Mouse (Mus musculus) T-helper 17 cell (primary cell): ENCODE measurements around the gene Actr3.
"Not testable (repeated sequence)": the region's sequence is repeated elsewhere in the genome, so short reads cannot be mapped to it uniquely, and the experiment has no call there.

ENCODE experiments used
- in situ Hi-C, 2 experiments: fragments of 300-600 bp; cut with MboI, MseI; formaldehyde crosslinking; loops; 1 replicate in 1 of 2; 2 replicates in 1 of 2; pipeline ENCODE4 v1.15.1; 2025; ENCODE audit warnings: high pct_unique_total_duplicates in 2 of 2

The Actr3 gene

GRCm38 (mm10) chr1:125439556-125439955, 4.0 kb upstream of the Actr3 start:
- in situ Hi-C loops: loop anchor here in 1 of 2 experiments (5.0 to 25.0 kb wide), 2 partner anchors 123 to 1773 kb away; partner anchors contain the start of genes Mgat5 and Slc35f5

DNA sequence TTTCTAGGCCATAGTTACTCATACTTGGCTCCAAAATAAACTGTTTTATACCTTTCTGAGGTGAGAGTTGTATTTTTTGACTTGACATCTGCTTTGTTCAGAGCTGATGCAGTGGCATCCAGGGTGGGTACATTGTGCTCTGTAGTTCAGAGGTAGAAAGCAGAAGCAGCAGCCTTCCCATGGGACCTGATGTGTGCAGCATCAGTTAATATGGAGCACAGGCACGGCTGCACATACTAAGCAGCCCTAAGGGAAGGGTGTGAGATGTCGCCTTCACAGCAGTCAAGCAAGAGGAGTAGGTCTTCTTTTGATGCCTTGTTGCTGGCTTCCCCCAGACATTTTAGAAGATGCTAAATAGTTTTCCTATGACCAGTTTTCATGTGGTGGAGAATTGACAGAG, 3.3 kb upstream of the Actr3 start:
- in situ Hi-C loops: loop anchor here in 1 of 2 experiments (5.0 to 25.0 kb wide), 2 partner anchors 123 to 1773 kb away; partner anchors contain the start of genes Mgat5 and Slc35f5

DNA sequence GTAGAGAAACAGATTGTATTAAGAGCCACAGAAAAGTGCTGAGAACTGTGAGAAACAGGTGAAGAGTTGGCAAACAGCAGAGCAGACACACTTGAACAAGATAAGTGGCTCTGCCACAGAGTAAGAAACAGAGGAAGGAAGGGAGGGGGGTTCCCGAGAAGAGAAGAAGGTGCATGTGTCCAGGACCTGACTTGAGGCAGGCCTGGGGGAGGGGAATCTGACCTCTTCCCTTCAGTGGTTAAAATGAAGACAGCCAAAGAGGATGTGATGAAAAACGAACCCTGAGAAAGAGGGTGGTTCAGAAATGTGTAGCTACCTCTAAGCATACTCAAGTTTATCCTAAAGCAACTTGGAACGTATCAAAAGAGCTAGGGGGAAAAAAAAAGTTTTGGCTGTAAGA, 2.4 kb upstream of the Actr3 start:
- in situ Hi-C loops: loop anchor here in 1 of 2 experiments (5.0 to 25.0 kb wide), 2 partner anchors 124 to 1774 kb away; partner anchors contain the start of genes Mgat5 and Slc35f5

- in situ Hi-C loops: loop anchor here in 1 of 2 experiments (5.0 to 25.0 kb wide), 2 partner anchors 125 to 1775 kb away; partner anchors contain the start of genes Mgat5 and Slc35f5
These were observed 1.6 kb upstream of the Actr3 start for GRCm38 (mm10) chr1:125437161-125437560.

- in situ Hi-C loops: loop anchor here in 1 of 2 experiments (5.0 to 25.0 kb wide), 2 partner anchors 127 to 1777 kb away; partner anchors contain the start of genes Mgat5 and Slc35f5
These were observed 534 bp downstream of the Actr3 start for GRCm38 (mm10) chr1:125435018-125435368.

DNA sequence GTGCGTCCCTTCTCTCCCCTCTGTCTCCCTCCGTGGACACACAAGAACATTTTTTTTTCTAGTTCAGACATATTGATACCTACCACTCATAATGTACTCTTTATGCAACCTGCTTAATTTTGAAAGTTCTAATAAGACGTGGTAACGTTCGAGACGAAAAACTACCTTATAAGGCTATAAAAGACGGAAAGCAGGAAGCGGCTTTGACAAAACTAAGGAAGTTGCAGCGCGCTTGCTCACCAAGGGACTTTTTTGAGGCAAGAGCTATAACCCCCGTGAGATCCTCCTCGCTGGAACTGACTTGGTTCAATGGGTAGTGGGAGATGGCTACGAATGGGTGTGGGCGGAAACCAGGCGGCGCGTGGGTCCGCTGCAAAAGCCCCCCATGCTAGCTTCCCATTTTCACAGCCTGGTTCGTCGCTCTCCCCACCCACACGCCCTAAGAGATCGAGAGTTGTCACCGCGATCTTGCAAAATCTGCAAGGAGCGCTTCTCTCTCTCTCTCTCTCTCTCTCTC, 984 bp downstream of the Actr3 start:
- in situ Hi-C loops: loop anchor here in 1 of 2 experiments (5.0 to 25.0 kb wide), 2 partner anchors 128 to 1778 kb away; partner anchors contain the start of genes Mgat5 and Slc35f5

DNA sequence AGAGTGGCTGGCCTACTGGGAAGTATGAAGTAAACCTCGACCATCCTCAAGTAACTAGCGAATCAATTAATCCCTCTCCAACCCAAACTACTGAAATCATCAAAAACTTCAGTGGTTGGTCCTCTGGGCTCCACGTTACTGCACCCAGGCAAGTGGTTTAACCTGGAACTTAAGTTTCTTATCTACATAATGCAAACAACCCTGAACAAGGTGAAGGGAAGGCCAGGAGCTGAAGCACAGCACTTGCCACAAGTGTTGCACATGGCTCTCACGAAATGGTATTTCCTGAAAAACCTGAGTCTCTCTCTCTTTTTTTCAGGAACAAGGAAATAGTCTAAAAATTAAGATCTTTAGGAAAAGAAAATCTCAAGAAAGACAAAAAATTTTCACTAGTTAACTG, 4.2 kb downstream of the Actr3 start:
- in situ Hi-C loops: loop anchor here in 1 of 2 experiments (25.0 kb wide), 1 partner anchor 1781 kb away; the partner anchor contains the start of gene Mgat5

DNA sequence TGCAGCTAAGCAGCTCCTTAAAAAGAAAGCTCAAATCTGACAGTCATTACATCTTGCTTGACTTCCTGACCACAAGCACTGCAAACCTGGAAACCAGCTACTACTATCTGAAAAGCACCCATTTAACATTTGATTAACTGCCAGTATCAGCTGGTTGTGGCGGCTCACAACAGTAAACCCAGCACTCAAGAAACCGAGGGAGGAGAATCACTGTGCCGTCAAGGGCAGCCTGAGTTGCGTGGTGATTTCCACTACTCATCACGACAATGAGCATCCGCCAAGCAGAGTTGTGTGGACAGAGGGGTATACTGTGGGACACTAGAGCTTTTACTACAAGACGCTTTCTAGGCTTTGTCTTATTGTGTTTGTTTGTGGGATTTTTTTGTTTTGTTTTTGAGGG, 4.8 kb downstream of the Actr3 start:
- in situ Hi-C loops: loop anchor here in 1 of 2 experiments (25.0 kb wide), 1 partner anchor 1782 kb away; the partner anchor contains the start of gene Mgat5

GRCm38 (mm10) chr1:125429984-125430383, 5.5 kb downstream of the Actr3 start:
- in situ Hi-C loops: loop anchor here in 1 of 2 experiments (25.0 kb wide), 1 partner anchor 1782 kb away; the partner anchor contains the start of gene Mgat5

- in situ Hi-C loops: loop anchor here in 1 of 2 experiments (25.0 kb wide), 1 partner anchor 1784 kb away; the partner anchor contains the start of gene Mgat5
These were observed 7.2 kb downstream of the Actr3 start for GRCm38 (mm10) chr1:125428315-125428714.

DNA sequence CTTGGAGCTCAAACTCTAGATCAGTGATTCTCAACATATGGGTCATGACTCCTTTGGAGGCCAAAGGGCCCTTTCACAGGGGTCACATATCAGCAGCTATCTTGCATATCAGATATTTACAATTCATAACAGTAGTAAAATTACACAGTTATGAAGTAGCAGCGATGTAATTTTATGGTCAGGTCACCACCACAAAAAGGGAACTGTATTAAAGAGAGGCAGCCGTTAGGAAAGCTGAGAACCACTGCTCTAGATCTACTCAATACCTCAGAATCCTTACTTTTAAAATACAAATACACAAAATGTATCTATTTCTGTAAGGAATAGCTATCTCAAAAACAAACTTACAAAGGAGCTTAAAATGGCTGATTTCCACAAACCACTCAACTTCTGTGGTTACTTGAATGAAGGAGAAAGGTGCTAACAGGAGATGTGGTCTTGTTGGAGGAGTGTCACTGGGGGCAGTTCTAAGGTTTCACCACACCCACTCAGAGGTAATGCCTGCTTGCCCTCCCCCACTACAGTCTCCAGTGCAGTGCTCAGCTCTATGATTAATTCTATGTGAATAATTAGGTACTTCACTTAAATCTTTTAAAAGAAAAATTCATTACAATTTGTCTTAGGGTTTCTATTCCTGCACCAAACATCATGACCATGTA, 9.0 kb downstream of the Actr3 start:
- in situ Hi-C loops: loop anchor here in 1 of 2 experiments (25.0 kb wide), 1 partner anchor 1786 kb away; the partner anchor contains the start of gene Mgat5

DNA sequence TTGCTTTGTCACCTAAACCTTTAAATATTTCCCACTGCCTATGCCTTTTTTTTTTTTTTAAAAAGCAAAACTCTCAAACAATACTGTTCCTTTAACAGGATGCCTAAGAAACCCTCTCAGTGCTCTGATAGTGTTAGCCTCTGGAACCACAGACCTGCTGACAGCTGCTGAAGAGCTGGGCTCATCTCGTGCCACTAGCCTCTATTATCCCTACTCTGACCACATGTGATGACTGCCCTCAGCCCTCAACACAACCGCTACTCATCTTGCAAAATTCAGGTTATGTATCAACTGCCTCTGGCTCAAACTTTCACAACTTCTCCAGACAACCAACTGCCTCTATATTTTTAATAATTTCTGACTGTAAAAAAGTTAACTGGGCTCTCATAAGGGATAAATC, 15.6 kb downstream of the Actr3 start:
- in situ Hi-C loops: no loop called here

DNA sequence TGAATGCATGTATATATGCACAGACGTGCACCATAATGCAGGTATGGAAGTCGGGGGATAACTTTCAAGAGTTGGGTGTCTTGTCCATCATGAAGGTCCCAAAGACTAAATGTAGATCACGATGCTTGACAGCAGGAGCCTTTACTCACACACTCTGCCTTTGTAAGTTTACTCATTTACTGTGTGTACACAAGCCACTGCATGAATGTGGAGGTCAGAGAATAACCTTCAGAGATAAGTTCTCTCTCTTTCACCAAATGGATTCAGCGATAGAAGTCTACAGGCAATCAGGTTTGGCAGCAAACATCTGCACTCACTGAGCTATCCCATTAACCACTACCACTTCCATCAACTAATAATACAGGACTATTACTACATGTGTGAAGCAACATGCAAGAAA, 16.8 kb downstream of the Actr3 start:
- in situ Hi-C loops: no loop called here

GRCm38 (mm10) chr1:125407220-125407619, 28.3 kb downstream of the Actr3 start:
- in situ Hi-C loops: no loop called here

- in situ Hi-C loops: no loop called here
These were observed 40.1 kb downstream of the Actr3 start for GRCm38 (mm10) chr1:125395391-125395790.

GRCm38 (mm10) chr1:125393324-125393723, 42.2 kb downstream of the Actr3 start:
- in situ Hi-C loops: not testable (repeated sequence)

DNA sequence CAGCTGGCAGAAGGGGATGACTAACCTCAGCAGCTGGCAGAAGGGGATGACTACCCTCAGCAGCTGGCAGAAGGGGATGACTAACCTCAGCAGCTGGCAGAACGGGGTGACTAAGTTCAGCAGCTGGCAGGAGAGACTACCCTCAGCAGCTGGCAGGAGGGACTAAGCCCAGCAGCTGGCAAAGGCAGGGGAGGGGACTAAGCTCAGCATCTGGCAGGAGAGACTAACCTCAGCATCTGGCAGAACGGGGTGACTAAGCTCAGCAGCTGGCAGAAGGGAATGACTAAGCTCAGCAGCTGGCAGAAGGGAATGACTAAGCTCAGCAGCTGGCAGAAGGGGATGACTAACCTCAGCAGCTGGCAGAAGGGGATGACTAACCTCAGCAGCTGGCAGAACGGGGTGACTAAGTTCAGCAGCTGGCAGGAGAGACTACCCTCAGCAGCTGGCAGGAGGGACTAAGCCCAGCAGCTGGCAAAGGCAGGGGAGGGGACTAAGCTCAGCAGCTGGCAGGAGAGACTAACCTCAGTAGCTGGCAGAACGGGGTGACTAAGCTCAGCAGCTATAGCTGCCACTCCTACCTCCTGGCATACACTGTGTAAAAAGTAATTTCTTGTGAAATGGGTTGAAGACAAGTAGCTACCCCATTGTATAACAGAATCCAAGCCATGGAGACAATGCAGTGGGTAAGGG, 45.3 kb downstream of the Actr3 start:
- in situ Hi-C loops: not testable (repeated sequence)

DNA sequence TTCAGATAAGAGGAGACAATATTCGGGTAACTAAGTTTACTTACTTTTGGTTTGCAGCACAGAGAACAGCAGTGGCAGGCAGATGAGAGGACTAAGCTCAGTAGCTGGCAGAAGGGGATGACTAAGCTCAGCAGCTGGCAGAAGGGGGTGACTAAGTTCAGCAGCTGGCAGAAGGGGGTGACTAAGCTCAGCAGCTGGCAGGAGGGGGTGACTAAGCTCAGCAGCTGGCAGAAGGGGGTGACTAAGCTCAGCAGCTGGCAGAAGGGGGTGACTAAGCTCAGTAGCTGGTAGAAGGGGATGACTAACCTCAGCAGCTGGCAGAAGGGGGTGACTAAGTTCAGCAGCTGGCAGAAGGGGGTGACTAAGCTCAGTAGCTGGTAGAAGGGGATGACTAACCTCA, 45.9 kb downstream of the Actr3 start:
- in situ Hi-C loops: not testable (repeated sequence)

GRCm38 (mm10) chr1:125388370-125388769, 47.2 kb downstream of the Actr3 start:
- in situ Hi-C loops: no loop called here

- in situ Hi-C loops: no loop called here
These were observed 49.3 kb downstream of the Actr3 start for GRCm38 (mm10) chr1:125386217-125386616.

- in situ Hi-C loops: loop anchor here in 1 of 2 experiments (5.0 kb wide), 1 partner anchor 1350 kb away; no protein-coding TSS in a partner anchor
These were observed 52.9 kb downstream of the Actr3 start for GRCm38 (mm10) chr1:125382622-125383021.

DNA sequence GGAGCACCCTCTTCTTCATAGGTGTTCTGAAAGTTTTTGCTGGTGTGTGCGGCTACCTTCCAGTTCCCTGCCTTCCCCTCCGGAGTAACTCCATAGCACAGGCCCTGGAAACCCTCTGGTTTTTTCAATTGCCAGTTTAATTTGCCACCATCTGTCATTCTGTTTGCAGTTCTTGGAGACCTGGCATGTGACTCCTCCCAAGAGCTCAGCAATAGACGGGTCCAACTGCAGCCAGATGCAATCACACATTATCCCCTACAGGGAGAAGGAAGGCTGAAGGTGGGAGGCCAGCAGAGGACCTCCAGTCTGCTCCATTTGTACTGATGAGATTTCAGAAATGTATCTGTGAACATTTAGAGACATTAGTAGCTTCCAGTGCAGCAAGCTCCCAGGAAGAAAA, 56.6 kb downstream of the Actr3 start:
- in situ Hi-C loops: loop anchor here (5.0 kb wide), 3 partner anchors 193 to 408 kb away; no protein-coding TSS in a partner anchor
